Mouse (Mus musculus) E14TG2a.4 (cell line): ENCODE data around the gene Atp6v0e.

Source experiments
- CTCF ChIP-seq: conservative IDR thresholded peaks from 2 replicates; pipeline ENCODE4 v1.5.1; 2014; ENCODE audit warnings: low read length
- NANOG ChIP-seq: IDR thresholded peaks from 2 replicates; pipeline ENCODE4 v1.6.1; 2014; ENCODE audit warnings: borderline replicate concordance, low read length, mixed read lengths
- POU5F1 ChIP-seq: IDR thresholded peaks from 2 replicates; pipeline ENCODE4 v1.6.1; 2014; ENCODE audit warnings: low read length, borderline replicate concordance

GRCm38 (mm10) chr17:26628479-26628878 lies 34.6 kb upstream of the Atp6v0e start:
- no peak for TF ChIP-seq CTCF
- TF ChIP-seq NANOG = no peak
- TF ChIP-seq POU5F1 = no peak
